Mouse (Mus musculus): ENCODE results near the gene Mapre1. TPM values are rescaled to one million over a fixed set of nuclear protein-coding genes. Genes with fewer than 3 reads are reported as not detected.

Gene Mapre1
- polyA plus RNA-seq, 1 experiment from 2014 or later: 238 TPM

DNA sequence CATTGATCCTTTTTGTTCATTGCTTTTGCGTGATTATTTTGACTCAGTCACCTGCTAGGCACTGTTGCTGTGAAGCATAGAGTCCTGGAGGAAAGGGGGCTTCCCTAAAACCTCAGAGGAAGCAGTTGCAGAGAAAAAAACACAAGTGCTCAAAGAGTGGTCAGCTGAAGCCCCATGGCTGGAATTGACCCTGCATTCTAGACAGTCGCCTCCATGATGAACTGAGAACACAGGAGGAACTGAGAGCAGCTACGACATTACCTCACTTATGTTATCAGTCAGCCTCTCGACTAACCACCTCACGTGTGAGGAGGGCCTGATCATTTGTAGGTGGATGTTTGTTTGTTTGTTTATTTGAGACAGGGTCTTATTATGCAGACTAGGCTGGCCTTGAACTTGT lies 21.0 kb downstream of the Mapre1 start:
- Histone ChIP-seq H3K9me3 (ENCODE audit: control insufficient read depth, low read length) (no peaks in the 10 kb centered on the region), H3K4me3 (ENCODE audit: low read depth, low read length) (no peak overlapping the region), H3K4me1 (ENCODE audit: control insufficient read depth, insufficient read depth, low read length) (no peaks in the 10 kb centered on the region), H3K4me2 (ENCODE audit: low read depth, low read length) (no peak overlapping the region), H3K9ac (ENCODE audit: low read depth, low read length) (no peak overlapping the region), H3K27me3 (replicated peaks; ENCODE audit: control insufficient read depth, insufficient read depth, low read length) (no peaks in the 10 kb centered on the region), H3K36me3 (ENCODE audit: control insufficient read depth, insufficient read depth, low read length) (peaks cover 98% of the 10 kb centered on the region), H3K27ac (replicated peaks; ENCODE audit: low read depth, low read length) (no peak overlapping the region)
- ATAC-seq (ENCODE audit: low read depth): no peak
- no peak for DNase-seq (ENCODE audit: low spot score)
- 92% methylated on average over 5 of the region's 5 CpGs for WGBS

DNA sequence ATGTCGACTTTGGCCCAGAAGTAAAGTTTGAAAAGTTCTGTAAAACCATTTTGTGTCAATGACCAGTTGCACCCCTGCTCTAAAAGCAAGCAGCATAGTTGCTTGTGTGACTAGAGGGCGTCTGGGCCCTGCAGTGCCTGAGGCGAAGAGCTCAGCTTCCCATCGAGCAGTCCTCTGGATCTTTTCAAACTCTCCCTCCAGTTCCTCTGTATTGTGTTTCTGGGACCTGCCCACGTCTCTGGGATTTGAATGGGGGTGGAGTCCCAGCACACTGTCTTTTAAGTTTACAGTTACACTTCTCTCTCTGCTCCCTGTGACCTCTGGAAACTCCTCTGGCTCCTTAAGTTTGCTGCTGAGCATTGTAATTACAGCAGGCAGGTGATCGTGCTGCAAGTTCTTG lies 26.4 kb downstream of the Mapre1 start:
- Histone ChIP-seq H3K27ac (replicated peaks; ENCODE audit: low read depth, low read length) (no peak overlapping the region), H3K4me3 (ENCODE audit: low read depth, low read length) (no peak overlapping the region), H3K9me3 (ENCODE audit: control insufficient read depth, low read length) (no peaks in the 10 kb centered on the region), H3K4me2 (ENCODE audit: low read depth, low read length) (no peak overlapping the region), H3K4me1 (ENCODE audit: control insufficient read depth, insufficient read depth, low read length) (no peaks in the 10 kb centered on the region), H3K9ac (ENCODE audit: low read depth, low read length) (no peak overlapping the region), H3K27me3 (replicated peaks; ENCODE audit: control insufficient read depth, insufficient read depth, low read length) (no peaks in the 10 kb centered on the region), H3K36me3 (ENCODE audit: control insufficient read depth, insufficient read depth, low read length) (peaks cover 90% of the 10 kb centered on the region)
- WGBS: 56% methylated on average over 6 of the region's 6 CpGs
- DNase-seq (ENCODE audit: low spot score) (peak; percentile 16), ATAC-seq (ENCODE audit: low read depth) (peak; percentile 41; the same call in 1 of the 2 replicates)

- ATAC-seq (ENCODE audit: low read depth) (no peak), DNase-seq (ENCODE audit: low spot score) (peak; percentile 12)
- H3K4me2 ChIP-seq (ENCODE audit: low read depth, low read length): no peak overlapping the region
- H3K27ac ChIP-seq (replicated peaks; ENCODE audit: low read depth, low read length): no peak overlapping the region
- H3K27me3 ChIP-seq (replicated peaks; ENCODE audit: control insufficient read depth, insufficient read depth, low read length): no peaks in the 10 kb centered on the region
- peaks cover 82% of the 10 kb centered on the region for H3K36me3 ChIP-seq (ENCODE audit: control insufficient read depth, insufficient read depth, low read length)
- no peak overlapping the region for H3K9ac ChIP-seq (ENCODE audit: low read depth, low read length)
- H3K9me3 ChIP-seq (ENCODE audit: control insufficient read depth, low read length): no peaks in the 10 kb centered on the region
- no peak overlapping the region for H3K4me3 ChIP-seq (ENCODE audit: low read depth, low read length)
- 77% methylated on average over 2 of the region's 2 CpGs for WGBS
- H3K4me1 ChIP-seq (ENCODE audit: control insufficient read depth, insufficient read depth, low read length): no peaks in the 10 kb centered on the region
Measured at GRCm38 (mm10) chr2:153768881-153769280, 27.8 kb downstream of the Mapre1 start.

- H3K4me3 ChIP-seq (ENCODE audit: low read depth, low read length): no peak overlapping the region
- H3K36me3 ChIP-seq (ENCODE audit: control insufficient read depth, insufficient read depth, low read length): peaks cover 42% of the 10 kb centered on the region
- ATAC-seq (ENCODE audit: low read depth) (no peak), DNase-seq (ENCODE audit: low spot score) (no peak)
- H3K9me3 ChIP-seq (ENCODE audit: control insufficient read depth, low read length): no peaks in the 10 kb centered on the region
- H3K9ac ChIP-seq (ENCODE audit: low read depth, low read length): no peak overlapping the region
- H3K4me1 ChIP-seq (ENCODE audit: control insufficient read depth, insufficient read depth, low read length): no peaks in the 10 kb centered on the region
- H3K4me2 ChIP-seq (ENCODE audit: low read depth, low read length): no peak overlapping the region
- H3K27me3 ChIP-seq (replicated peaks; ENCODE audit: control insufficient read depth, insufficient read depth, low read length): no peaks in the 10 kb centered on the region
- no peak overlapping the region for H3K27ac ChIP-seq (replicated peaks; ENCODE audit: low read depth, low read length)
- WGBS: 98% methylated on average over 4 of the region's 4 CpGs
Measured at GRCm38 (mm10) chr2:153772950-153773349, 31.9 kb downstream of the Mapre1 start.

- DNase-seq (ENCODE audit: low spot score) (no peak), ATAC-seq (ENCODE audit: low read depth) (no peak)
- WGBS: 92% methylated on average over 4 of the region's 4 CpGs
- Histone ChIP-seq H3K27me3 (replicated peaks; ENCODE audit: control insufficient read depth, insufficient read depth, low read length) (no peaks in the 10 kb centered on the region), H3K36me3 (ENCODE audit: control insufficient read depth, insufficient read depth, low read length) (peaks cover 20% of the 10 kb centered on the region), H3K9ac (ENCODE audit: low read depth, low read length) (no peak overlapping the region), H3K9me3 (ENCODE audit: control insufficient read depth, low read length) (no peaks in the 10 kb centered on the region), H3K27ac (replicated peaks; ENCODE audit: low read depth, low read length) (no peak overlapping the region), H3K4me2 (ENCODE audit: low read depth, low read length) (no peak overlapping the region), H3K4me1 (ENCODE audit: control insufficient read depth, insufficient read depth, low read length) (0 out of 2 replicates have a peak, but pooled peaks cover 4% of the 10 kb centered on the region), H3K4me3 (ENCODE audit: low read depth, low read length) (no peak overlapping the region)
Measured at GRCm38 (mm10) chr2:153775472-153775871, 34.4 kb downstream of the Mapre1 start.

DNA sequence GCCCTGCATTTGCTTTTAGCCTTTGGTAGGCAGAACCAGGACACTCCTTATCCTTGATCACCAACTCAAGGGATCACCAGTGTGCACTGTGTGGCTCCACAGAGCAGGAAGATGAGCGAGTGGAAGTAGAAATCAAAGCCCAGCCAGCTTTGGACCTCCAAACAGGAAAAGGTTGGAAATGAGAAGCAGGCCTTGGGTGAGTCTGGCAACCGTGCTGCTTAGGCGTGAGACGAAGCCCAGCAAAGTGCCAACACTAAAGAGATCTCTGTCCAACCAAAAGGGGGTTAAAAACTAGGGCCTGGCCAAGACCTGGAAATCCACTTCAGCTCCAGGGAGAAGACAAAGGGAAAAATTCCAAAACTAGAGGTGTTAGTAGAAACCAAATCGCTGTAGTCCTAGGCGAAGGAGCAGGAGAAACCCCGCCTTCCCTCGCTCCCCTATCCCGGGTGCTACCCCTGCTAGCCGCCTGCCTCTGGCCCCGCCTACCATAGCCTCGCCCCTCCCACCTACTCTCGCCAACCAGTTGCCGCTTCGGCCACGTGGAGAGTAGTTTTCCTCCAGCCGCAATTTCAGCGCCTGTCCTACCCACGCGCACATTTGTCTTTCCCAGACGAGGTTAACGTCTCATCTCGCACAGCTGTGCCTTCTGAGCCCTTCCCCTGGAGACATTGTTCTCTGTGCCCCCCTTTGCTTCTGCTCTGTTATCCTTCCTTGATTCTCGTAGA lies 37.7 kb downstream of the Mapre1 start:
- DNase-seq (ENCODE audit: low spot score) (peak; percentile 86), ATAC-seq (ENCODE audit: low read depth) (peak; percentile 91)
- no peaks in the 10 kb centered on the region for H3K9me3 ChIP-seq (ENCODE audit: control insufficient read depth, low read length)
- H3K36me3 ChIP-seq (ENCODE audit: control insufficient read depth, insufficient read depth, low read length): no peaks in the 10 kb centered on the region
- 10% methylated on average over 22 of the region's 24 CpGs for WGBS
- peak overlapping the region; percentile 35 for H3K4me3 ChIP-seq (ENCODE audit: low read depth, low read length)
- no peak overlapping the region for H3K27ac ChIP-seq (replicated peaks; ENCODE audit: low read depth, low read length)
- 0 out of 2 replicates have a peak, but pooled peaks cover 4% of the 10 kb centered on the region for H3K4me1 ChIP-seq (ENCODE audit: control insufficient read depth, insufficient read depth, low read length)
- H3K9ac ChIP-seq (ENCODE audit: low read depth, low read length): peak overlapping the region; percentile 48
- H3K27me3 ChIP-seq (replicated peaks; ENCODE audit: control insufficient read depth, insufficient read depth, low read length): no peaks in the 10 kb centered on the region
- peak overlapping the region; percentile 67 for H3K4me2 ChIP-seq (ENCODE audit: low read depth, low read length)

DNA sequence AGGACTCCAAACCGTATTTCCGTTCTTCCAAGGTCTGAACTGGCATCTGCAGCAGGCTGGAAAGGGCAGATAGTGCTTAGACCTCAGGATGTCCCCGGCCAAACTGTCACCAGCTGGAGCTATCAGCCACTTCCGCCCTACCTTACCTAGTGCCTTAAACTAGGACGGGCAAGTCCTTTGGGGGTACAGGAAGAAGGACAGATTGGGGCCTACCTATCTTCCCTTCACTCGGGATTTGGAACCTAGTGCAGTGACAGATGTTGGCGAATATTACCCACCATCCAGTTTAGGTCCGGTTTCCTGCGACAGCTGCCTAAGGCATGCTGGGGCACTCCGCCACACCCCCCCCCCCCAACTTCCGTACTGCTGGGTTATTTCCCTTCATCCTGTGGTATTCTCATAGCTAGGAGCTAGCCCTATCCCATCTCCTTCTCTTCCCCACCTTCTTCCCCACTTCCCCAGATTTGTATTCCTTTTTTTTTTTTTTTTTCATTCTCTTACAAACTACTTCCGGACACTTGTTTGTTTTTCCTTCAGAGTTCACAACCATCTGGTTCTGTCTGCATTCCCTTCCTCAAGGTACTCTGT lies 38.4 kb downstream of the Mapre1 start, which contains the start of gene Efcab8:
Efcab8 (plus strand) TSS at position 538 of the 588 bp plus-strand sequence.
- H3K27me3 ChIP-seq (replicated peaks; ENCODE audit: control insufficient read depth, insufficient read depth, low read length): no peaks in the 10 kb centered on the region
- H3K4me2 ChIP-seq (ENCODE audit: low read depth, low read length): peak within 1 kb of the TSS; percentile 67
- no peak for DNase-seq (ENCODE audit: low spot score)
- 0 out of 2 replicates have a peak, but pooled peaks have one; percentile 3 for ATAC-seq (ENCODE audit: low read depth)
- H3K4me3 ChIP-seq (ENCODE audit: low read depth, low read length): peak within 1 kb of the TSS; percentile 35
- H3K4me1 ChIP-seq (ENCODE audit: control insufficient read depth, insufficient read depth, low read length): 0 out of 2 replicates have a peak, but pooled peaks cover 4% of the 10 kb centered on the region
- WGBS: 39% methylated on average over 11 of the region's 12 CpGs
- H3K9me3 ChIP-seq (ENCODE audit: control insufficient read depth, low read length): no peaks in the 10 kb centered on the region
- no peaks in the 10 kb centered on the region for H3K36me3 ChIP-seq (ENCODE audit: control insufficient read depth, insufficient read depth, low read length)
- no peak within 1 kb of the TSS for H3K27ac ChIP-seq (replicated peaks; ENCODE audit: low read depth, low read length)
- peak within 1 kb of the TSS; percentile 48 for H3K9ac ChIP-seq (ENCODE audit: low read depth, low read length)

GRCm38 (mm10) chr2:153781181-153781580 lies 40.1 kb downstream of the Mapre1 start:
- Histone ChIP-seq H3K4me3 (ENCODE audit: low read depth, low read length) (no peak overlapping the region), H3K9ac (ENCODE audit: low read depth, low read length) (no peak overlapping the region), H3K36me3 (ENCODE audit: control insufficient read depth, insufficient read depth, low read length) (no peaks in the 10 kb centered on the region), H3K27ac (replicated peaks; ENCODE audit: low read depth, low read length) (no peak overlapping the region), H3K9me3 (ENCODE audit: control insufficient read depth, low read length) (no peaks in the 10 kb centered on the region), H3K4me2 (ENCODE audit: low read depth, low read length) (no peak overlapping the region), H3K4me1 (ENCODE audit: control insufficient read depth, insufficient read depth, low read length) (0 out of 2 replicates have a peak, but pooled peaks cover 4% of the 10 kb centered on the region), H3K27me3 (replicated peaks; ENCODE audit: control insufficient read depth, insufficient read depth, low read length) (no peaks in the 10 kb centered on the region)
- ATAC-seq (ENCODE audit: low read depth): no peak
- WGBS: 83% methylated on average over 4 of the region's 4 CpGs
- DNase-seq (ENCODE audit: low spot score): no peak

Measured in embryonic facial prominence, embryonic 14.5 days (tissue).